Mouse (Mus musculus) embryonic fibroblast, embryonic 13.5 days (primary cell): ENCODE results near the gene Caln1.

Experiments used
- CTCF ChIP-seq: IDR thresholded peaks from 2 replicates; pipeline ENCODE4 v1.5.1; 2011; ENCODE audit warnings: mild to moderate bottlenecking, control low read depth, low read length, moderate library complexity, borderline replicate concordance; ENCODE audit not compliant: insufficient read depth
- POLR2A ChIP-seq: IDR thresholded peaks from 2 replicates; pipeline ENCODE4 v1.6.1; 2011; ENCODE audit warnings: low read depth, mild to moderate bottlenecking, control low read depth, low read length, moderate library complexity

GRCm38 (mm10) chr5:130345871-130346270 is 23.4 kb upstream of the Caln1 start:
- TF ChIP-seq CTCF: no peak
- no peak for TF ChIP-seq POLR2A
